ENCODE assay signal across 26 mouse cellular contexts in genomic region chr3:133423073-133423472, GRCm38 (mm10).
"Had no signal": no experiment of that assay in that cellular context is flagged by ENCODE, and none has a peak within 500 bp of the region (broad histone marks: within the 10 kb centered on the region; RNA-seq: fewer than 3 reads in every experiment).

No protein-coding gene starts in this region.

- H3K9ac ChIP-seq: heart, embryonic 13.5 days; heart, embryonic 15.5 days; hindbrain, embryonic 13.5 days; hindbrain, embryonic 15.5 days; kidney, embryonic 15.5 days; limb, embryonic 13.5 days; limb, embryonic 15.5 days; liver, embryonic 12.5 days had no signal

- ATAC-seq: hindbrain, postnatal 0 days; intestine, embryonic 16.5 days; liver, embryonic 12.5 days had no signal

- H3K4me2 ChIP-seq: heart, embryonic 11.5 days; heart, embryonic 13.5 days; heart, embryonic 15.5 days; hindbrain, embryonic 13.5 days; hindbrain, embryonic 15.5 days; kidney, embryonic 15.5 days; limb, embryonic 13.5 days; limb, embryonic 15.5 days; liver, embryonic 12.5 days had no signal

- H3K9me3 ChIP-seq: heart, embryonic 13.5 days; heart, embryonic 15.5 days; hindbrain, embryonic 13.5 days; hindbrain, embryonic 15.5 days; kidney, embryonic 15.5 days; limb, embryonic 13.5 days; limb, embryonic 15.5 days; liver, embryonic 12.5 days had no signal

- H3K27me3 ChIP-seq: heart, embryonic 13.5 days; heart, embryonic 15.5 days; hindbrain, embryonic 13.5 days; hindbrain, embryonic 15.5 days; kidney, embryonic 15.5 days; limb, embryonic 13.5 days; limb, embryonic 15.5 days; liver, embryonic 12.5 days had no signal

- H3K4me3 ChIP-seq: gastrocnemius, adult 2 months; heart, adult 2 months; heart, embryonic 13.5 days; heart, embryonic 15.5 days; hindbrain, embryonic 13.5 days; hindbrain, embryonic 15.5 days; kidney, embryonic 15.5 days; left cerebral cortex, adult 2 months; limb, embryonic 13.5 days; limb, embryonic 15.5 days; liver, embryonic 12.5 days had no signal

- H3K4me1 ChIP-seq: heart, embryonic 13.5 days; heart, embryonic 15.5 days; hindbrain, embryonic 13.5 days; hindbrain, embryonic 15.5 days; kidney, embryonic 15.5 days; limb, embryonic 13.5 days; limb, embryonic 15.5 days; liver, embryonic 12.5 days had no signal

- DNase-seq: gastrocnemius, adult 2 months; gastrocnemius, postnatal 10 days; gastrocnemius, postnatal 25 days; heart, adult 11 months; heart, adult 2 months; heart, postnatal 14 days; heart, postnatal 36 days; kidney, adult 11 months; kidney, adult 2 months; kidney, adult 9 months; kidney, postnatal 14 days; kidney, postnatal 36 days; left cerebral cortex, postnatal 4 days had no signal

- H3K27ac ChIP-seq: gastrocnemius, adult 2 months; heart, adult 2 months; heart, embryonic 13.5 days; heart, embryonic 15.5 days; hindbrain, embryonic 13.5 days; hindbrain, embryonic 15.5 days; hindbrain, postnatal 0 days; kidney, embryonic 15.5 days; kidney, postnatal 0 days; left cerebral cortex, adult 2 months; limb, embryonic 13.5 days; limb, embryonic 15.5 days; liver, embryonic 12.5 days had no signal

- H3K36me3 ChIP-seq: heart, embryonic 13.5 days; heart, embryonic 15.5 days; hindbrain, embryonic 13.5 days; hindbrain, embryonic 15.5 days; kidney, embryonic 15.5 days; limb, embryonic 13.5 days; limb, embryonic 15.5 days; liver, embryonic 12.5 days had no signal
